ENCODE assay signal across 21 mouse cellular contexts in genomic region chr14:100189490-100190197, GRCm38 (mm10).
DNase-seq lines count a peak whose midpoint lies in the region; TF ChIP-seq lines count a peak whose summit lies in the region.
"Had no signal": no experiment of that assay in that cellular context is flagged by ENCODE, and none has a peak within 500 bp of the region (broad histone marks: within the 10 kb centered on the region; RNA-seq: fewer than 3 reads in every experiment).

No protein-coding gene starts in this region.

- intact Hi-C loops in left cerebral cortex, adult 2 months (cut with DNase I), result no loop called here

- no peak for TF ChIP-seq CTCF in left cerebral cortex, adult 2 months (IDR thresholded peaks at IDR 0.05)

- H3K4me3 ChIP-seq in left cerebral cortex, adult 2 months, result no peak overlapping the region
- H3K4me3 ChIP-seq: erythroblast, embryonic 14.5 days; heart, embryonic 15.5 days; limb, embryonic 13.5 days; lung, embryonic 15.5 days had no signal

- peak; percentile 25 for DNase-seq in heart, adult 8-10 months (ENCODE audit: low spot score)
- no peak for DNase-seq in heart, postnatal 4 days
- no peak for DNase-seq in left cerebral cortex, adult 2 months (ENCODE audit: extremely low spot score in 1 of 2, low spot score in 2 of 2)
- no peak for DNase-seq in left cerebral cortex, adult 9 months (ENCODE audit: low spot score in 2 of 2)
- DNase-seq in brain, adult 2 months (ENCODE audit: low read depth, low spot score), result peak; percentile 62
- no peak for DNase-seq in spleen, postnatal 4 days (ENCODE audit: low spot score in 2 of 2)
- DNase-seq in c-Kit-positive CD71-positive TER-119-positive erythroid progenitor cells, embryonic 14.5 days (ENCODE audit: low spot score), result no peak
- DNase-seq: adrenal gland, adult 8-10 months; cerebellum, adult 11-12 months; cerebellum, adult 9-11 months; gastrocnemius, postnatal 10 days; kidney, adult 8-10 months; kidney, postnatal 4 days; layer of hippocampus, adult 9-11 months; right cerebral cortex, postnatal 4 days had no signal

- peak overlapping the region; percentile 45; the same call in 1 of the 2 replicates for H3K27ac ChIP-seq in left cerebral cortex, adult 2 months
- H3K27ac ChIP-seq: heart, embryonic 15.5 days; hindbrain, embryonic 14.5 days; kidney, postnatal 0 days; limb, embryonic 13.5 days; lung, embryonic 15.5 days had no signal

Comparison
In these comparisons a context has a peak if more than half of its experiments do, and no peak if none do; other contexts are left out.
1. DNase-seq: peak in heart, adult 8-10 months (single experiment) and brain, adult 2 months (single experiment); none in heart, postnatal 4 days (single experiment), left cerebral cortex, adult 2 months (0 of 2), left cerebral cortex, adult 9 months (0 of 2), spleen, postnatal 4 days (0 of 2) and c-Kit-positive CD71-positive TER-119-positive erythroid progenitor cells, embryonic 14.5 days (single experiment).